Mouse (Mus musculus): ENCODE measurements around the gene Defb35.

DNA sequence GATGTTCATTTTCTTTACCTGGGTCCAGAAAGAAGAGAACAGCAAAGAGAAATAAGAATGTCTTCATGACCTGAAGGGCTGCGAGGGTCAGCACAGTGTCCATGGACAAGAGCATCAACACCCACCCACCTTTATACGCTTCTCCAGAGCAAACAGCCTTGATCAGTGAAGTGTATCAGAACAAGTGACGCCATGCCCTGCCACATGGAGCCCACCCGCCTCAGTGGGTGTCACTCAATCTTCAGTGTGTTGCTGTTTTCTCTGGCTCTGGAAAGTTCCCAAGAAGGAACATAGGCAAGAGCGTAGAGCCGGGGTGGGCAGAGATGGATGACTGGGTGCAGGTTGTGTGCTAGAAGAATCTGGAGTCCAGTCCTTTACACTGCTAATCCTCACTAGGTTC lies 5.5 kb upstream of the Defb35 start, which contains the start of gene Defb15:
- TF ChIP-seq CTCF (IDR thresholded peaks at IDR 0.05; ENCODE audit: low read depth) (no peak), EP300 (IDR thresholded peaks at IDR 0.05; ENCODE audit: low read depth) (no peak)

Data from heart, postnatal 0 days (tissue).